Mouse (Mus musculus) liver, embryonic 14.5 days (tissue): Measurements from ENCODE around the gene Tlk1. TPM values are rescaled to one million over a fixed set of nuclear protein-coding genes. Genes with fewer than 3 reads are reported as not detected.

Experiments
- ATAC-seq: fragments of 200-750 bp; cut with Nextera tagmentation; 2 replicates; pipeline ENCODE4 v1.8.0; 2017; ENCODE audit warnings: moderate number of reproducible peaks, mild to moderate bottlenecking, moderate library complexity; ENCODE audit not compliant: insufficient read depth
- DNase-seq, 3 experiments: peaks; one replicate each; pipeline ENCODE4 v3.0.0-alpha.2; 2012 to 2013; ENCODE audit warnings: low read depth in 3 of 3, low spot score in 3 of 3
- H3K27ac ChIP-seq: fragments of 300-500 bp; sonication (generic); 2 replicates; pipeline ENCODE4 v1.5.1; 2014; ENCODE audit warnings: moderate library complexity, mild to moderate bottlenecking, control low read depth, inconsistent platforms
- H3K27me3 ChIP-seq: fragments of 300-500 bp; sonication (generic); 2 replicates; pipeline ENCODE4 v1.6.1; 2014; ENCODE audit warnings: mild to moderate bottlenecking, low read length, moderate library complexity; ENCODE audit not compliant: control insufficient read depth, insufficient read depth
- H3K36me3 ChIP-seq: fragments of 300-500 bp; sonication (generic); replicated peaks from 2 replicates; pipeline ENCODE4 v1.6.1; 2014; ENCODE audit warnings: low read depth; ENCODE audit not compliant: control insufficient read depth, insufficient read depth
- H3K4me1 ChIP-seq, 2 experiments: fragments of 200-500 bp in 1 of 2; fragments of 300-500 bp in 1 of 2; sonication (generic) in 1 of 2; replicated peaks; 2 replicates each; pipeline ENCODE4 v1.6.1; 2012 to 2014; ENCODE audit warnings: antibody characterized with exemption in 1 of 2, inconsistent platforms in 1 of 2, low read length in 1 of 2; ENCODE audit not compliant: control insufficient read depth in 2 of 2, insufficient read depth in 2 of 2
- H3K4me2 ChIP-seq: fragments of 300-500 bp; sonication (generic); 2 replicates; pipeline ENCODE4 v1.6.1; 2014; ENCODE audit warnings: low read depth, mild to moderate bottlenecking, control low read depth, moderate library complexity
- H3K4me3 ChIP-seq, 2 experiments: fragments of 200-500 bp in 1 of 2; fragments of 300-500 bp in 1 of 2; sonication (generic) in 1 of 2; 2 replicates each; pipeline ENCODE4 v1.5.1; 2012 to 2014; ENCODE audit warnings: low read depth in 2 of 2, low read length in 2 of 2, mild to moderate bottlenecking in 2 of 2, control low read depth in 1 of 2, inconsistent platforms in 1 of 2, moderate library complexity in 1 of 2; ENCODE audit not compliant: insufficient read depth in 1 of 2
- H3K9ac ChIP-seq: fragments of 300-500 bp; sonication (generic); replicated peaks from 2 replicates; pipeline ENCODE4 v1.6.1; 2014; ENCODE audit warnings: mild to moderate bottlenecking, control low read depth, moderate library complexity
- H3K9me3 ChIP-seq: fragments of 300-500 bp; sonication (generic); 2 replicates; pipeline ENCODE4 v1.6.1; 2016; ENCODE audit warnings: low read length, mixed read lengths; ENCODE audit not compliant: control insufficient read depth
- CTCF ChIP-seq: IDR thresholded peaks from 2 replicates; pipeline ENCODE4 v1.5.1; 2016; ENCODE audit warnings: antibody characterized with exemption, low read depth, control low read depth
- EP300 ChIP-seq: IDR thresholded peaks from 2 replicates; pipeline ENCODE4 v1.6.1; 2016; ENCODE audit warnings: antibody characterized with exemption, low read depth
- WGBS: fragments of 180-500 bp; shearing (Covaris S2); extraction: QIAGEN DNeasy Blood & Tissue Kit; methylation state at CpG from one replicate; pipeline ENCODE4 v1.1.7; 2014; ENCODE audit not compliant: insufficient replicate concordance; 5-methylcytosine and 5-hydroxymethylcytosine counted together
- polyA plus RNA-seq, 2 experiments: library from polyadenylated mRNA; depleted of rRNA in 1 of 2; stranded (reverse) in 1 of 2; unstranded in 1 of 2; fragments of >200 nt; fragmentation: Nextera tagmentation in 1 of 2; extraction: Ambion mirVana in 1 of 2; gene quantifications; 2 replicates each; pipeline versions ENCODE4 v1.2.1 to v1.2.3; 2012 to 2014

Gene Tlk1
- polyA plus RNA-seq, 2 experiments: 23.7 to 24.3 TPM

DNA sequence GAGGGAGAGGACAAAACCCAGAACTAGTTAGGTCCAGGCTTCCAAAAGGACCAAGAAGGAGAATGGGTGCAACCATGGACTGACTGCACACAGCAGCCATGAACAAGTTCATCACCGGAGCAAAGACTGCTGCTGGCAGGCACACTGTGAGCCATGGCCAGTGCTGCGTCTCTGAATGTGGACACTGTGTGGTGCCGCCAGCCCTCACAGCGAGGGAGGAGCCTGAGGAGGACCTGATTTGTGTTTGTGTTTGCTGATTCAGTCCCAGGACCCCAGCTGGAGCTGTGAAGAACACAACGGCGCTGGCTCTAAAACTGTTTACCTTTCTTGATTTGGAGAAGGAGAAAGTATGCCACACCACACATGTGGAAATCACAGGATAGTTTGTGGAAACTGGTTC lies 22.9 kb downstream of the Tlk1 start:
- no peak overlapping the region for H3K4me2 ChIP-seq
- H3K27me3 ChIP-seq: no peaks in the 10 kb centered on the region
- H3K36me3 ChIP-seq: peaks cover 11% of the 10 kb centered on the region
- peak; percentile 31; the same call in 1 of the 2 replicates for ATAC-seq
- H3K4me3 ChIP-seq: no peak overlapping the region
- 73% methylated on average over 6 of the region's 6 CpGs for WGBS
- no peak for DNase-seq
- H3K9ac ChIP-seq: no peak overlapping the region
- H3K27ac ChIP-seq: no peak overlapping the region
- peaks cover 0 to 14% of the 10 kb centered on the region in 2 experiments; a peak in 2 of 4 replicates for H3K4me1 ChIP-seq
- TF ChIP-seq EP300: no peak
- TF ChIP-seq CTCF: no peak
- H3K9me3 ChIP-seq: no peaks in the 10 kb centered on the region

DNA sequence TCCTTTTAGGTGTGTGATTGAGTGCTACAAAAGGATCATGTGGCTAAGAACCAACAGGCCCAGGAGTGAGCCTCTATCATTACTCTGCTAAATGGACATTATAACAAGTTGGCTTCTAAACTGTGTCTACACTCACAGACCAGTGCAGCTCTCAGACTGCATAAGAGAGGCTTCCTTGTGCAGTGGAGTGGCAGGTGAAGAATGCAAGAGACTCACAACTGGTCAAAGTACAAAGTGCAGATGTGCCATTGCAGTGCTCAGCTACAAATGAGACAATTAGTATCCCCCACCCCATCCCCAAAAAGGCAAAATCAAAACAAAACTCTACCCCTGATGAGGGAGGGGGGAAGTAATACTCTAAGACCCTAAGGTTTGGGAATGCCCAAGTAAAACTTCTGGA lies 24.0 kb downstream of the Tlk1 start:
- DNase-seq: no peak
- no peaks in the 10 kb centered on the region for H3K27me3 ChIP-seq
- H3K9me3 ChIP-seq: no peaks in the 10 kb centered on the region
- TF ChIP-seq EP300: no peak
- TF ChIP-seq CTCF: no peak
- H3K4me2 ChIP-seq: no peak overlapping the region
- H3K9ac ChIP-seq: no peak overlapping the region
- H3K4me1 ChIP-seq: peaks cover 0 to 14% of the 10 kb centered on the region in 2 experiments; a peak in 2 of 4 replicates
- no peak for ATAC-seq
- peaks cover 11% of the 10 kb centered on the region for H3K36me3 ChIP-seq
- no peak overlapping the region for H3K27ac ChIP-seq
- no peak overlapping the region for H3K4me3 ChIP-seq

DNA sequence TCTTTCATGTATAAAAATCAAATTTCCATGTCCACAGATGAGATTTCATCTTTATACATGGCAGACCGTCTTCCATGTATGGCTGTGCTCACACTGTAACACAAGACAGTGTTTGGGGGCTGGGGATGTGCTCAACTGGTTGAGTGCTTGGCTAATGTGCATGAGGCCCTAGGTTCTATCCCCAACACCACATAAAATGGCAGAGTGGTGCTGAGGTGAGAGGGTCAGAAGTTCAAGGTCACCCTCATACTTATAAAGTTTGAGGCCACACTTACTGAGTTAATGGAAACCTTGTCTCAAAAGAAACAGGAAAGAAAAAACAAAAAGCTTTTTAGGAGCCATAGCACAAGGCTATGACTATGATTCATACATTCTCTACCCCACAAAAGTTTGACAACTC lies 25.1 kb downstream of the Tlk1 start:
- H3K36me3 ChIP-seq: peaks cover 10% of the 10 kb centered on the region
- WGBS: 84% methylated on average over 1 of the region's 1 CpGs
- H3K27me3 ChIP-seq: no peaks in the 10 kb centered on the region
- TF ChIP-seq CTCF (no peak), EP300 (no peak)
- DNase-seq: no peak
- H3K4me1 ChIP-seq: peaks cover 0 to 14% of the 10 kb centered on the region in 2 experiments; a peak in 2 of 4 replicates
- no peak overlapping the region for H3K9ac ChIP-seq
- H3K27ac ChIP-seq: no peak overlapping the region
- H3K9me3 ChIP-seq: no peaks in the 10 kb centered on the region
- ATAC-seq: no peak
- H3K4me2 ChIP-seq: no peak overlapping the region
- H3K4me3 ChIP-seq: no peak overlapping the region

DNA sequence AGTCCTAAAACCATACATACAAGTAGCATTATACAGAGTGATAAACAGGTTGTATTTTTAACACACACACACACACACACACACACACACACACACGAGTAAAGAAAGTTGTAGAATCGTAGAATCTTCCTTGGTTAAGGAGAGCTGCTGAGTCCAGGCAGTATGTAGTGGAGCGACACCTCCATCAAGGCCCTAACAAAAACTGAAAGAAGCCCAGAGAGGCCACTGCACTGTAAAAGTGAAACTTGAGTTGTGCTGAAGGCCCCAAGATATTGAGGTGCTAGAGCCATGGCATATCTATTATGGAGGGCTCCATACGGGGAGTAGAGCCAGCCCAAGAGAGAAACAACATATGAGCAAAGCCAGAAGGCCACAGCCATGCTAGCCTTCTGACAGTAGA lies 32.3 kb downstream of the Tlk1 start:
- no peak for ATAC-seq
- Histone ChIP-seq H3K4me1 (peaks cover 0 to 4% of the 10 kb centered on the region in 2 experiments; a peak in 1 of 4 replicates), H3K4me3 (no peak overlapping the region), H3K9me3 (no peaks in the 10 kb centered on the region), H3K36me3 (peaks cover 6% of the 10 kb centered on the region), H3K4me2 (no peak overlapping the region), H3K27me3 (no peaks in the 10 kb centered on the region), H3K9ac (no peak overlapping the region), H3K27ac (no peak overlapping the region)
- WGBS: 77% methylated on average over 4 of the region's 4 CpGs
- DNase-seq: no peak
- TF ChIP-seq EP300 (no peak), CTCF (no peak)

DNA sequence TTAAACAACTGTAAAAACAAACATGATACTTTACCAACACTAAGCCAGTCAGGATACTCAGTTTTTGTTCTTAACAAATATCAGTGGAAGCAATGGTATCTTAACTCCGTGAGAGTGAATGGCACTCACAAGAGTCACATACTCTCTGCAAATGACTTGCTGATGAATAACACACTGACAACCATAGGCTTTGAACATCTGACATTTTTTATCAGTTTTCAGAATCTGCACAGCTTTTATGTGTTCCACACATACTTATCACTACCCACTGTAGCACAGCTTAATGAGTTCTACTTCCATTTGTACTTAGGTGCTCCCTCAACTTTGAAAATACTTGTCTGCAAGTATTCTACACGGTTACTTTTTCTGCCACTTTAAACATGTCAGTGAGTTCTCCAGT lies 35.3 kb downstream of the Tlk1 start:
- Histone ChIP-seq H3K4me2 (no peak overlapping the region), H3K9me3 (no peaks in the 10 kb centered on the region), H3K27ac (no peak overlapping the region), H3K4me3 (no peak overlapping the region), H3K4me1 (no peaks in the 10 kb centered on the region; a peak in 1 of 4 replicates), H3K9ac (no peak overlapping the region), H3K27me3 (no peaks in the 10 kb centered on the region), H3K36me3 (peaks cover 10% of the 10 kb centered on the region)
- WGBS: 77% methylated on average over 2 of the region's 2 CpGs
- DNase-seq (no peak), ATAC-seq (no peak)
- TF ChIP-seq CTCF (no peak), EP300 (no peak)
